Mouse (Mus musculus) olfactory bulb, adult 2 months (tissue): ENCODE data around the gene Fhl1.

Experiments
- CTCF ChIP-seq: fragments of 200-500 bp; IDR thresholded peaks from 2 replicates; pipeline ENCODE4 v1.5.1; 2012; ENCODE audit warnings: low read depth, mild to moderate bottlenecking, low read length, moderate library complexity; ENCODE audit not compliant: insufficient read depth
- POLR2A ChIP-seq: fragments of 200-500 bp; IDR thresholded peaks from 2 replicates; pipeline ENCODE4 v1.6.1; 2012; ENCODE audit warnings: mild to moderate bottlenecking, low read depth, low read length, moderate library complexity; ENCODE audit not compliant: insufficient read depth

- TF ChIP-seq CTCF (no peak), POLR2A (no peak)
Measured at GRCm38 (mm10) chrX:56752144-56752543, 20.6 kb downstream of the Fhl1 start.
